Mouse (Mus musculus): ENCODE results near the gene Sergef. TPM values are rescaled to one million over a fixed set of nuclear protein-coding genes. Genes with fewer than 3 reads are reported as not detected.

The Sergef gene
- total RNA-seq, 1 experiment = 5.4 TPM

GRCm38 (mm10) chr7:46471054-46471737 lies 168.4 kb downstream of the Sergef start:
- Histone ChIP-seq H3K4me3 (ENCODE audit: insufficient read depth in 1 of 2, low read depth in 1 of 2, low read length in 2 of 2, poor library complexity in 1 of 2, severe bottlenecking in 1 of 2) (no peak overlapping the region), H3K9me3 (ENCODE audit: control insufficient read depth, insufficient read depth, low read depth, low read length) (no peaks in the 10 kb centered on the region), H3K4me1 (ENCODE audit: control insufficient read depth in 2 of 2, insufficient read depth in 2 of 2, low read length in 2 of 2, poor library complexity in 1 of 2) (no peaks in the 10 kb centered on the region), H3K36me3 (ENCODE audit: control insufficient read depth, insufficient read depth, low read length, poor library complexity, severe bottlenecking) (no peaks in the 10 kb centered on the region), H3K9ac (ENCODE audit: insufficient read depth, low read depth, low read length, poor library complexity, severe bottlenecking) (no peak overlapping the region), H3K27ac (ENCODE audit: insufficient read depth, low read depth, low read length, poor library complexity, severe bottlenecking) (no peak overlapping the region)
- DNase-seq (ENCODE audit: low read depth, low spot score) = no peak
- in situ Hi-C loops (cut with MboI; ENCODE audit: low sequenced_read_pairs in 2 of 2, unreplicated experiment in 2 of 2) = no loop called here
- no peak for TF ChIP-seq ZC3H11A (IDR thresholded peaks at IDR 0.05; ENCODE audit: borderline replicate concordance, low read depth, low read length)
- TF ChIP-seq MAFK (IDR thresholded peaks at IDR 0.05; ENCODE audit: insufficient read depth, low read depth, low read length) = no peak
- no peak for TF ChIP-seq CHD2 (IDR thresholded peaks at IDR 0.05; ENCODE audit: low read depth, low read length)
- TF ChIP-seq ZNF384 (IDR thresholded peaks at IDR 0.05; ENCODE audit: low read depth, low read length) = no peak
- no peak for TF ChIP-seq HCFC1 (IDR thresholded peaks at IDR 0.05; ENCODE audit: borderline replicate concordance, insufficient read depth, low read length)

DNA sequence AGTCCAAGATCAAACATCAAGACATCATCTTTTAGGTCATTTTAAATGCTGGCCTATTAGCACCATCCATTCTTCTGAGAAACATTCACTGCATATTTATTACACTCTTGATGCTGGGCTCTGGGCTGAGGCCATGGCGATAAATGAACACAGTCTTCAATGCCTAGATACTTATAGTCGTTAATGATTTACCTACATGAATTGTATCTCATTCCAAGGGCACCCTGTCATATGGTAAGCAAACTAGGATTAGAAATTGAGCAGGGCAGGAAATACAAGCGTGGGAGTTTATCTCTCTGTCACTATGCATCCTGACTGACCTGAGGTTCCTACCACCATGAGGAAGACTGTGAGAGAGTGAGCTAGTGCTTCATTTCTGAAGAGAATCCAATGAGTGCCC lies 170.1 kb downstream of the Sergef start:
- no peak for DNase-seq (ENCODE audit: low read depth, low spot score)
- Histone ChIP-seq H3K9ac (ENCODE audit: insufficient read depth, low read depth, low read length, poor library complexity, severe bottlenecking) (no peak overlapping the region), H3K36me3 (ENCODE audit: control insufficient read depth, insufficient read depth, low read length, poor library complexity, severe bottlenecking) (no peaks in the 10 kb centered on the region), H3K9me3 (ENCODE audit: control insufficient read depth, insufficient read depth, low read depth, low read length) (no peaks in the 10 kb centered on the region), H3K4me3 (ENCODE audit: insufficient read depth in 1 of 2, low read depth in 1 of 2, low read length in 2 of 2, poor library complexity in 1 of 2, severe bottlenecking in 1 of 2) (no peak overlapping the region), H3K27ac (ENCODE audit: insufficient read depth, low read depth, low read length, poor library complexity, severe bottlenecking) (no peak overlapping the region), H3K4me1 (ENCODE audit: control insufficient read depth in 2 of 2, insufficient read depth in 2 of 2, low read length in 2 of 2, poor library complexity in 1 of 2) (no peaks in the 10 kb centered on the region)
- in situ Hi-C loops (cut with MboI; ENCODE audit: low sequenced_read_pairs in 2 of 2, unreplicated experiment in 2 of 2) = no loop called here
- TF ChIP-seq ZC3H11A (IDR thresholded peaks at IDR 0.05; ENCODE audit: borderline replicate concordance, low read depth, low read length) (no peak), HCFC1 (IDR thresholded peaks at IDR 0.05; ENCODE audit: borderline replicate concordance, insufficient read depth, low read length) (no peak), ZNF384 (IDR thresholded peaks at IDR 0.05; ENCODE audit: low read depth, low read length) (no peak), MAFK (IDR thresholded peaks at IDR 0.05; ENCODE audit: insufficient read depth, low read depth, low read length) (no peak), CHD2 (IDR thresholded peaks at IDR 0.05; ENCODE audit: low read depth, low read length) (no peak)

GRCm38 (mm10) chr7:46466422-46466981 lies 173.1 kb downstream of the Sergef start:
- Histone ChIP-seq H3K4me3 (ENCODE audit: insufficient read depth in 1 of 2, low read depth in 1 of 2, low read length in 2 of 2, poor library complexity in 1 of 2, severe bottlenecking in 1 of 2) (no peak overlapping the region), H3K4me1 (ENCODE audit: control insufficient read depth in 2 of 2, insufficient read depth in 2 of 2, low read length in 2 of 2, poor library complexity in 1 of 2) (no peaks in the 10 kb centered on the region), H3K9ac (ENCODE audit: insufficient read depth, low read depth, low read length, poor library complexity, severe bottlenecking) (no peak overlapping the region), H3K27ac (ENCODE audit: insufficient read depth, low read depth, low read length, poor library complexity, severe bottlenecking) (no peak overlapping the region), H3K9me3 (ENCODE audit: control insufficient read depth, insufficient read depth, low read depth, low read length) (no peaks in the 10 kb centered on the region), H3K36me3 (ENCODE audit: control insufficient read depth, insufficient read depth, low read length, poor library complexity, severe bottlenecking) (no peaks in the 10 kb centered on the region)
- TF ChIP-seq ZNF384 (IDR thresholded peaks at IDR 0.05; ENCODE audit: low read depth, low read length) (no peak), MAFK (IDR thresholded peaks at IDR 0.05; ENCODE audit: insufficient read depth, low read depth, low read length) (no peak), ZC3H11A (IDR thresholded peaks at IDR 0.05; ENCODE audit: borderline replicate concordance, low read depth, low read length) (no peak), HCFC1 (IDR thresholded peaks at IDR 0.05; ENCODE audit: borderline replicate concordance, insufficient read depth, low read length) (no peak), CHD2 (IDR thresholded peaks at IDR 0.05; ENCODE audit: low read depth, low read length) (no peak)
- in situ Hi-C loops (cut with MboI; ENCODE audit: low sequenced_read_pairs in 2 of 2, unreplicated experiment in 2 of 2) = no loop called here
- DNase-seq (ENCODE audit: low read depth, low spot score) = no peak

- no peak for DNase-seq (ENCODE audit: low read depth, low spot score)
- Histone ChIP-seq H3K27ac (ENCODE audit: insufficient read depth, low read depth, low read length, poor library complexity, severe bottlenecking) (no peak overlapping the region), H3K4me1 (ENCODE audit: control insufficient read depth in 2 of 2, insufficient read depth in 2 of 2, low read length in 2 of 2, poor library complexity in 1 of 2) (no peaks in the 10 kb centered on the region), H3K36me3 (ENCODE audit: control insufficient read depth, insufficient read depth, low read length, poor library complexity, severe bottlenecking) (no peaks in the 10 kb centered on the region), H3K9ac (ENCODE audit: insufficient read depth, low read depth, low read length, poor library complexity, severe bottlenecking) (no peak overlapping the region), H3K4me3 (ENCODE audit: insufficient read depth in 1 of 2, low read depth in 1 of 2, low read length in 2 of 2, poor library complexity in 1 of 2, severe bottlenecking in 1 of 2) (no peak overlapping the region), H3K9me3 (ENCODE audit: control insufficient read depth, insufficient read depth, low read depth, low read length) (no peaks in the 10 kb centered on the region)
- in situ Hi-C loops (cut with MboI; ENCODE audit: low sequenced_read_pairs in 2 of 2, unreplicated experiment in 2 of 2) = no loop called here
- TF ChIP-seq ZNF384 (IDR thresholded peaks at IDR 0.05; ENCODE audit: low read depth, low read length) = no peak
- no peak for TF ChIP-seq HCFC1 (IDR thresholded peaks at IDR 0.05; ENCODE audit: borderline replicate concordance, insufficient read depth, low read length)
- TF ChIP-seq MAFK (IDR thresholded peaks at IDR 0.05; ENCODE audit: insufficient read depth, low read depth, low read length) = no peak
- no peak for TF ChIP-seq ZC3H11A (IDR thresholded peaks at IDR 0.05; ENCODE audit: borderline replicate concordance, low read depth, low read length)
- TF ChIP-seq CHD2 (IDR thresholded peaks at IDR 0.05; ENCODE audit: low read depth, low read length) = no peak
Measured at GRCm38 (mm10) chr7:46463136-46463535, 176.5 kb downstream of the Sergef start.

All from ES-E14 (cell line).